Mouse (Mus musculus) layer of hippocampus, adult 18-20 months (tissue): ENCODE measurements around the gene Coa4. TPM values are rescaled to one million over a fixed set of nuclear protein-coding genes. Genes with fewer than 3 reads are reported as not detected.

Experiments used
- DNase-seq, 2 experiments: peaks; one replicate each; pipeline ENCODE4 v3.0.0; 2022; ENCODE audit warnings: low spot score in 2 of 2
- total RNA-seq, 2 experiments: library from RNA; stranded (reverse); gene quantifications; 2 replicates each; pipeline ENCODE4 v1.2.3; 2021

Coa4 gene
- total RNA-seq, 2 experiments from 2014 or later = 8.0 TPM

- DNase-seq = no peak
Observed at GRCm38 (mm10) chr7:100503076-100503475, 33.8 kb upstream of the Coa4 start.

- no peak for DNase-seq
Observed at GRCm38 (mm10) chr7:100504740-100505487, 32.0 kb upstream of the Coa4 start.

GRCm38 (mm10) chr7:100506494-100506893 lies 30.4 kb upstream of the Coa4 start:
- DNase-seq = no peak

- DNase-seq = no peak
Observed at GRCm38 (mm10) chr7:100508670-100509069, 28.2 kb upstream of the Coa4 start.

GRCm38 (mm10) chr7:100511602-100512001 lies 25.3 kb upstream of the Coa4 start:
- DNase-seq = no peak

- peak in 1 of 2 experiments; percentile 44 for DNase-seq
Observed at GRCm38 (mm10) chr7:100514573-100514972, 22.3 kb upstream of the Coa4 start, which contains the start of gene Dnajb13. Gene Dnajb13 (minus strand): TSS chr7:100514960.

GRCm38 (mm10) chr7:100520204-100520603 lies 16.7 kb upstream of the Coa4 start:
- no peak for DNase-seq

GRCm38 (mm10) chr7:100520663-100521285 lies 16.1 kb upstream of the Coa4 start:
- DNase-seq = peak; percentile 73 to 83

- DNase-seq = no peak
Observed at GRCm38 (mm10) chr7:100522222-100522621, 14.6 kb upstream of the Coa4 start.

GRCm38 (mm10) chr7:100524669-100525068 lies 12.2 kb upstream of the Coa4 start:
- DNase-seq = no peak

GRCm38 (mm10) chr7:100530766-100531165 lies 6.1 kb upstream of the Coa4 start:
- no peak for DNase-seq

GRCm38 (mm10) chr7:100533503-100533902 lies 3.4 kb upstream of the Coa4 start:
- no peak for DNase-seq

- DNase-seq = no peak
Observed at GRCm38 (mm10) chr7:100534216-100534615, 2.7 kb upstream of the Coa4 start.

- no peak for DNase-seq
Observed at GRCm38 (mm10) chr7:100535831-100536230, 1.0 kb upstream of the Coa4 start.

GRCm38 (mm10) chr7:100537519-100537902 lies 640 bp downstream of the Coa4 start:
- no peak for DNase-seq

- DNase-seq = no peak
Observed at GRCm38 (mm10) chr7:100539516-100539915, 2.6 kb downstream of the Coa4 start.

- DNase-seq = no peak
Observed at GRCm38 (mm10) chr7:100544437-100544836, 7.6 kb downstream of the Coa4 start.

GRCm38 (mm10) chr7:100547631-100548030 lies 10.8 kb downstream of the Coa4 start:
- DNase-seq = no peak

- DNase-seq = no peak
Observed at GRCm38 (mm10) chr7:100549796-100550195, 12.9 kb downstream of the Coa4 start.

GRCm38 (mm10) chr7:100550338-100551007 lies 13.6 kb downstream of the Coa4 start:
- peak; percentile 18 to 73 for DNase-seq

- no peak for DNase-seq
Observed at GRCm38 (mm10) chr7:100554939-100555338, 18.1 kb downstream of the Coa4 start.

- peak; percentile 65 to 84 for DNase-seq
Observed at GRCm38 (mm10) chr7:100555431-100555951, 18.6 kb downstream of the Coa4 start.
